Mouse (Mus musculus) MEL (cell line): ENCODE results near the gene Tmem186. TPM values are rescaled to one million over a fixed set of nuclear protein-coding genes. Genes with fewer than 3 reads are reported as not detected.

Experiments
- DNase-seq: peaks from one replicate; pipeline ENCODE4 v3.0.0; 2011; ENCODE audit warnings: low read depth, low spot score
- H3K27ac ChIP-seq: 2 replicates; pipeline ENCODE4 v1.5.1; 2012; ENCODE audit warnings: low read depth, mild to moderate bottlenecking, control low read depth, low read length, moderate library complexity; ENCODE audit not compliant: control insufficient read depth
- H3K27me3 ChIP-seq, 2 experiments: fragments of 150-350 bp in 1 of 2; sonication (generic) in 1 of 2; 2 replicates each; pipeline ENCODE4 v1.6.1; 2012; ENCODE audit warnings: low read length in 2 of 2, mild to moderate bottlenecking in 2 of 2, improper control_type of control experiment in 1 of 2, moderate library complexity in 1 of 2; ENCODE audit not compliant: insufficient read depth in 2 of 2, control insufficient read depth in 1 of 2
- H3K36me3 ChIP-seq, 2 experiments: 2 replicates each; pipeline ENCODE4 v1.6.1; 2012 to 2014; ENCODE audit warnings: low read length in 2 of 2, improper control_type of control experiment in 1 of 2, inconsistent platforms in 1 of 2, mild to moderate bottlenecking in 1 of 2; ENCODE audit not compliant: insufficient read depth in 2 of 2, control insufficient read depth in 1 of 2
- H3K4me1 ChIP-seq, 2 experiments: fragments of 150-350 bp in 1 of 2; sonication (generic) in 1 of 2; 2 replicates each; pipeline ENCODE4 v1.6.1; 2012; ENCODE audit warnings: low read length in 2 of 2, improper control_type of control experiment in 1 of 2, mild to moderate bottlenecking in 1 of 2; ENCODE audit not compliant: insufficient read depth in 2 of 2, control insufficient read depth in 1 of 2
- H3K4me3 ChIP-seq, 2 experiments: fragments of 150-350 bp in 1 of 2; sonication (generic) in 1 of 2; 2 replicates each; pipeline ENCODE4 v1.5.1; 2012; ENCODE audit warnings: low read depth in 2 of 2, low read length in 2 of 2, mild to moderate bottlenecking in 2 of 2, moderate library complexity in 2 of 2, control low read depth in 1 of 2, improper control_type of control experiment in 1 of 2; ENCODE audit not compliant: control insufficient read depth in 1 of 2, insufficient read depth in 1 of 2
- H3K79me2 ChIP-seq: 2 replicates; pipeline ENCODE4 v1.6.1; 2012; ENCODE audit warnings: mild to moderate bottlenecking, low read length, moderate library complexity; ENCODE audit not compliant: control insufficient read depth, poor library complexity, insufficient read depth
- H3K9ac ChIP-seq: 2 replicates; pipeline ENCODE4 v1.6.1; 2012; ENCODE audit warnings: low read depth, mild to moderate bottlenecking, control low read depth, low read length, moderate library complexity; ENCODE audit not compliant: control insufficient read depth, poor library complexity, severe bottlenecking
- H3K9me3 ChIP-seq: fragments of 150-350 bp; sonication (generic); replicated peaks from 2 replicates; pipeline ENCODE4 v1.6.1; 2012; ENCODE audit warnings: mild to moderate bottlenecking, low read length, improper control_type of control experiment, moderate library complexity; ENCODE audit not compliant: insufficient read depth
- BHLHE40 ChIP-seq: IDR thresholded peaks from 2 replicates; pipeline ENCODE4 v1.6.1; 2012; ENCODE audit warnings: low read depth, mild to moderate bottlenecking, inconsistent platforms, low read length, improper control_type of control experiment, borderline replicate concordance
- CHD1 ChIP-seq: IDR thresholded peaks from 2 replicates; pipeline ENCODE4 v1.6.1; 2012; ENCODE audit warnings: low read depth, mild to moderate bottlenecking, inconsistent platforms, low read length, improper control_type of control experiment
- CTCF ChIP-seq, 3 experiments: IDR thresholded peaks in 2 of 3; conservative IDR thresholded peaks in 1 of 3; 2 replicates each; pipeline ENCODE4 v1.5.1; 2011 to 2012; ENCODE audit warnings: low read length in 3 of 3, low read depth in 2 of 3, mild to moderate bottlenecking in 2 of 3, improper control_type of control experiment in 1 of 3, inconsistent platforms in 1 of 3, mixed read lengths in 1 of 3, moderate library complexity in 1 of 3; ENCODE audit not compliant: control insufficient read depth in 1 of 3, insufficient read depth in 1 of 3, poor library complexity in 1 of 3, severe bottlenecking in 1 of 3
- E2F4 ChIP-seq: IDR thresholded peaks from 2 replicates; pipeline ENCODE4 v1.6.1; 2011; ENCODE audit warnings: low read depth, low read length, improper control_type of control experiment, borderline replicate concordance
- ELF1 ChIP-seq: IDR thresholded peaks from 2 replicates; pipeline ENCODE4 v1.6.1; 2014; ENCODE audit warnings: low read depth, mild to moderate bottlenecking, inconsistent platforms, low read length, improper control_type of control experiment, moderate library complexity
- EP300 ChIP-seq, 2 experiments: IDR thresholded peaks; 2 replicates each; pipeline ENCODE4 v1.6.1; 2011; ENCODE audit warnings: improper control_type of control experiment in 2 of 2, low read length in 2 of 2, low read depth in 1 of 2, mild to moderate bottlenecking in 1 of 2
- ETS1 ChIP-seq: IDR thresholded peaks from 2 replicates; pipeline ENCODE4 v1.6.1; 2012; ENCODE audit warnings: low read depth, mild to moderate bottlenecking, inconsistent platforms, low read length, improper control_type of control experiment, moderate library complexity
- GABPA ChIP-seq: IDR thresholded peaks from 2 replicates; pipeline ENCODE4 v1.6.1; 2012; ENCODE audit warnings: low read depth, mild to moderate bottlenecking, inconsistent platforms, low read length, improper control_type of control experiment, moderate library complexity
- GATA1 ChIP-seq: IDR thresholded peaks from 2 replicates; pipeline ENCODE4 v1.6.1; 2011; ENCODE audit warnings: low read depth, low read length, improper control_type of control experiment
- JUND ChIP-seq: IDR thresholded peaks from 2 replicates; pipeline ENCODE4 v1.6.1; 2011; ENCODE audit warnings: low read depth, mild to moderate bottlenecking, improper control_type of control experiment, low read length
- MAX ChIP-seq: IDR thresholded peaks from 2 replicates; pipeline ENCODE4 v1.6.1; 2011; ENCODE audit warnings: low read length, improper control_type of control experiment
- MAZ ChIP-seq: IDR thresholded peaks from 2 replicates; pipeline ENCODE4 v1.6.1; 2012; ENCODE audit warnings: low read depth, mild to moderate bottlenecking, inconsistent platforms, low read length, improper control_type of control experiment
- MEF2A ChIP-seq: IDR thresholded peaks from 2 replicates; pipeline ENCODE4 v1.6.1; 2014; ENCODE audit warnings: low read depth, mild to moderate bottlenecking, inconsistent platforms, low read length, improper control_type of control experiment; ENCODE audit not compliant: poor library complexity, insufficient replicate concordance, severe bottlenecking; ENCODE audit errors: extremely low read depth
- MXI1 ChIP-seq: IDR thresholded peaks from 2 replicates; pipeline ENCODE4 v1.6.1; 2011; ENCODE audit warnings: mild to moderate bottlenecking, low read depth, low read length, improper control_type of control experiment
- NELFE ChIP-seq: IDR thresholded peaks from 2 replicates; pipeline ENCODE4 v1.6.1; 2011; ENCODE audit warnings: low read depth, low read length, improper control_type of control experiment
- NRF1 ChIP-seq: IDR thresholded peaks from 2 replicates; pipeline ENCODE4 v1.6.1; 2014; ENCODE audit warnings: low read depth, mild to moderate bottlenecking, inconsistent platforms, low read length, improper control_type of control experiment, moderate library complexity; ENCODE audit not compliant: poor library complexity, insufficient read depth, severe bottlenecking
- POLR2A ChIP-seq, 2 experiments: IDR thresholded peaks; 2 replicates each; pipeline ENCODE4 v1.6.1; 2011 to 2012; ENCODE audit warnings: low read length in 2 of 2, mild to moderate bottlenecking in 2 of 2, control low read depth in 1 of 2, improper control_type of control experiment in 1 of 2, low read depth in 1 of 2, moderate library complexity in 1 of 2; ENCODE audit not compliant: control insufficient read depth in 1 of 2, insufficient read depth in 1 of 2, poor library complexity in 1 of 2
- POLR2AphosphoS2 ChIP-seq: IDR thresholded peaks from 2 replicates; pipeline ENCODE4 v1.6.1; 2011; ENCODE audit warnings: low read length, improper control_type of control experiment
- POLR2AphosphoS5 ChIP-seq: IDR thresholded peaks from 2 replicates; pipeline ENCODE4 v1.6.1; 2012; ENCODE audit warnings: low read depth, borderline replicate concordance, mild to moderate bottlenecking, inconsistent platforms, low read length, moderate library complexity, mixed read lengths
- RAD21 ChIP-seq: IDR thresholded peaks from 2 replicates; pipeline ENCODE4 v1.6.1; 2011; ENCODE audit warnings: mild to moderate bottlenecking, low read depth, low read length, improper control_type of control experiment
- RCOR1 ChIP-seq: IDR thresholded peaks from 2 replicates; pipeline ENCODE4 v1.6.1; 2012; ENCODE audit warnings: low read depth, mild to moderate bottlenecking, inconsistent platforms, low read length, improper control_type of control experiment
- SIN3A ChIP-seq: IDR thresholded peaks from 2 replicates; pipeline ENCODE4 v1.6.1; 2012; ENCODE audit warnings: low read length, improper control_type of control experiment, inconsistent platforms
- TAL1 ChIP-seq: IDR thresholded peaks from 2 replicates; pipeline ENCODE4 v1.6.1; 2012; ENCODE audit warnings: mild to moderate bottlenecking, inconsistent platforms, low read length, moderate library complexity, mixed read lengths
- TBP ChIP-seq: IDR thresholded peaks from 2 replicates; pipeline ENCODE4 v1.8.0; 2011; ENCODE audit warnings: low read depth, low read length, improper control_type of control experiment
- USF1 ChIP-seq: IDR thresholded peaks from 2 replicates; pipeline ENCODE4 v1.6.1; 2014; ENCODE audit warnings: low read depth, mild to moderate bottlenecking, inconsistent platforms, low read length, improper control_type of control experiment, moderate library complexity
- USF2 ChIP-seq, 2 experiments: IDR thresholded peaks; 2 replicates each; pipeline ENCODE4 v1.6.1; 2011 to 2012; ENCODE audit warnings: improper control_type of control experiment in 2 of 2, low read length in 2 of 2, borderline replicate concordance in 1 of 2, inconsistent platforms in 1 of 2, low read depth in 1 of 2, mild to moderate bottlenecking in 1 of 2; ENCODE audit not compliant: insufficient read depth in 1 of 2
- ZKSCAN1 ChIP-seq: IDR thresholded peaks from 2 replicates; pipeline ENCODE4 v1.6.1; 2012; ENCODE audit warnings: low read depth, mild to moderate bottlenecking, inconsistent platforms, low read length, improper control_type of control experiment, moderate library complexity
- ZNF384 ChIP-seq: IDR thresholded peaks from 2 replicates; pipeline ENCODE4 v1.6.1; 2012; ENCODE audit warnings: low read depth, mild to moderate bottlenecking, inconsistent platforms, low read length, improper control_type of control experiment
- polyA plus RNA-seq, 2 experiments: library from polyadenylated mRNA; stranded (reverse) in 1 of 2; unstranded in 1 of 2; fragments of >175 nt in 1 of 2; fragments of >200 nt in 1 of 2; gene quantifications; 2 replicates each; pipeline versions ENCODE4 v1.2.1 to v1.2.4; 2012; ENCODE audit warnings: low replicate concordance in 2 of 2, low read depth in 1 of 2; ENCODE audit not compliant: insufficient read length in 2 of 2, insufficient read depth in 1 of 2, missing spikeins in 1 of 2
- total RNA-seq: library from RNA; depleted of rRNA; stranded (reverse); fragments of 300-350 nt; gene quantifications from 2 replicates; pipeline ENCODE4 v1.2.3, GENCODE M21; 2012

The Tmem186 gene
- total and polyA plus RNA-seq, 3 experiments = 18.9 to 99.9 (median 22.5) TPM

- H3K27ac ChIP-seq = peak overlapping the region; percentile 53
- H3K9me3 ChIP-seq = no peaks in the 10 kb centered on the region
- peak; percentile 36; the same call in 1 of the 2 replicates for TF ChIP-seq SIN3A
- no peak for TF ChIP-seq RAD21
- no peak; the same call in 1 of the 2 replicates for TF ChIP-seq MAZ
- TF ChIP-seq CTCF (IDR thresholded peaks at IDR 0.05 in 2 of 3, conservative IDR thresholded peaks at IDR 0.05 in 1 of 3; ENCODE audit: control insufficient read depth in 1 of 3, insufficient read depth in 1 of 3, low read depth in 2 of 3, low read length in 3 of 3, poor library complexity in 1 of 3, severe bottlenecking in 1 of 3) = no peak
- TF ChIP-seq USF2 (IDR thresholded peaks at IDR 0.05; ENCODE audit: borderline replicate concordance in 1 of 2, insufficient read depth in 1 of 2, low read depth in 1 of 2, low read length in 2 of 2) = no peak
- TF ChIP-seq TBP = no peak
- peak; percentile 13; the same call in 1 of the 2 replicates for TF ChIP-seq BHLHE40
- no peak for TF ChIP-seq CHD1
- TF ChIP-seq ZKSCAN1 = no peak
- no peak for TF ChIP-seq E2F4
- TF ChIP-seq USF1 = no peak
- no peak for TF ChIP-seq MEF2A
- TF ChIP-seq RCOR1 = 0 out of 2 replicates have a peak, but pooled peaks have one; percentile 29
- TF ChIP-seq MAX = no peak
- TF ChIP-seq ETS1 = peak; percentile 3; the same call in 1 of the 2 replicates
- 0 out of 2 replicates have a peak, but pooled peaks have one; percentile 8 for TF ChIP-seq MXI1
- 0 out of 2 replicates have a peak, but pooled peaks have one; percentile 6 for TF ChIP-seq GATA1
- TF ChIP-seq TAL1 = no peak
- TF ChIP-seq POLR2AphosphoS5 = no peak
- TF ChIP-seq JUND = no peak
- no peak; the same call in 1 of the 2 replicates for TF ChIP-seq ELF1
- TF ChIP-seq ZNF384 = peak; percentile 99
- no peak for TF ChIP-seq GABPA
- no peak for TF ChIP-seq POLR2AphosphoS2
- TF ChIP-seq EP300 (IDR thresholded peaks at IDR 0.05; ENCODE audit: low read depth in 1 of 2, low read length in 2 of 2) = peak in 1 of 2 experiments; percentile 27; a peak in 1 of 4 replicates
- no peak for TF ChIP-seq NRF1
- TF ChIP-seq POLR2A (IDR thresholded peaks at IDR 0.05; ENCODE audit: control insufficient read depth in 1 of 2, insufficient read depth in 1 of 2, low read depth in 1 of 2, low read length in 2 of 2, poor library complexity in 1 of 2) = no peak
- TF ChIP-seq NELFE = 0 out of 2 replicates have a peak, but pooled peaks have one; percentile 28
- peaks cover 5 to 37% of the 10 kb centered on the region in 2 experiments for H3K4me1 ChIP-seq
- H3K36me3 ChIP-seq = peaks cover 0 to 19% of the 10 kb centered on the region in 2 experiments; a peak in 2 of 4 replicates
- no peaks in the 10 kb centered on the region; the same call in none of the 2 replicates for H3K79me2 ChIP-seq
- H3K9ac ChIP-seq = peak overlapping the region; percentile 71
- H3K4me3 ChIP-seq = peak overlapping the region; percentile 62 to 68
- no peaks in the 10 kb centered on the region for H3K27me3 ChIP-seq
- no peak for DNase-seq
These were observed 34.8 kb upstream of the Tmem186 start for GRCm38 (mm10) chr16:8672350-8672687.
